Mouse (Mus musculus): ENCODE measurements around the gene Tmem189. TPM values are rescaled to one million over a fixed set of nuclear protein-coding genes. Genes with fewer than 3 reads are reported as not detected.

Tmem189 gene
- total and polyA plus RNA-seq, 2 experiments: 4.8 to 19.6 TPM

- Histone ChIP-seq H3K4me3 (ENCODE audit: insufficient read depth, low read depth, low read length) (no peak overlapping the region), H3K27ac (replicated peaks; ENCODE audit: insufficient read depth, low read depth, low read length) (no peak overlapping the region), H3K27me3 (ENCODE audit: control insufficient read depth, insufficient read depth, low read length) (no peaks in the 10 kb centered on the region), H3K9ac (ENCODE audit: low read depth, low read length) (no peak overlapping the region), H3K79me2 (ENCODE audit: control insufficient read depth, insufficient read depth, low read length) (no peaks in the 10 kb centered on the region), H3K36me3 (ENCODE audit: control insufficient read depth, insufficient read depth, low read length) (peaks cover 3% of the 10 kb centered on the region), H3K4me1 (ENCODE audit: control insufficient read depth, insufficient read depth, low read length) (no peaks in the 10 kb centered on the region)
- WGBS: 63% methylated on average over 4 of the region's 4 CpGs
- no peak for TF ChIP-seq POLR2A (IDR thresholded peaks at IDR 0.05; ENCODE audit: extremely low read depth, insufficient read depth, low read length)
- no peak for TF ChIP-seq CTCF (IDR thresholded peaks at IDR 0.05; ENCODE audit: low read depth, low read length)
- no peak for DNase-seq (ENCODE audit: extremely low read depth, low read depth, low spot score)
Measured at GRCm38 (mm10) chr2:167606745-167607123, 82.9 kb downstream of the Tmem189 start.

GRCm38 (mm10) chr2:167605817-167606744 is 83.5 kb downstream of the Tmem189 start:
- TF ChIP-seq CTCF (IDR thresholded peaks at IDR 0.05; ENCODE audit: low read depth, low read length) (no peak), POLR2A (IDR thresholded peaks at IDR 0.05; ENCODE audit: extremely low read depth, insufficient read depth, low read length) (no peak)
- Histone ChIP-seq H3K36me3 (ENCODE audit: control insufficient read depth, insufficient read depth, low read length) (peaks cover 3% of the 10 kb centered on the region), H3K4me1 (ENCODE audit: control insufficient read depth, insufficient read depth, low read length) (no peaks in the 10 kb centered on the region), H3K79me2 (ENCODE audit: control insufficient read depth, insufficient read depth, low read length) (no peaks in the 10 kb centered on the region), H3K27ac (replicated peaks; ENCODE audit: insufficient read depth, low read depth, low read length) (no peak overlapping the region), H3K4me3 (ENCODE audit: insufficient read depth, low read depth, low read length) (no peak overlapping the region), H3K9ac (ENCODE audit: low read depth, low read length) (no peak overlapping the region), H3K27me3 (ENCODE audit: control insufficient read depth, insufficient read depth, low read length) (no peaks in the 10 kb centered on the region)
- no peak for DNase-seq (ENCODE audit: extremely low read depth, low read depth, low spot score)
- 82% methylated on average over 17 of the region's 17 CpGs for WGBS

GRCm38 (mm10) chr2:167605178-167605794 is 84.3 kb downstream of the Tmem189 start:
- Histone ChIP-seq H3K27ac (replicated peaks; ENCODE audit: insufficient read depth, low read depth, low read length) (no peak overlapping the region), H3K4me3 (ENCODE audit: insufficient read depth, low read depth, low read length) (no peak overlapping the region), H3K79me2 (ENCODE audit: control insufficient read depth, insufficient read depth, low read length) (no peaks in the 10 kb centered on the region), H3K27me3 (ENCODE audit: control insufficient read depth, insufficient read depth, low read length) (no peaks in the 10 kb centered on the region), H3K9ac (ENCODE audit: low read depth, low read length) (no peak overlapping the region), H3K36me3 (ENCODE audit: control insufficient read depth, insufficient read depth, low read length) (peaks cover 1% of the 10 kb centered on the region; the same call in 1 of the 2 replicates), H3K4me1 (ENCODE audit: control insufficient read depth, insufficient read depth, low read length) (no peaks in the 10 kb centered on the region)
- TF ChIP-seq CTCF (IDR thresholded peaks at IDR 0.05; ENCODE audit: low read depth, low read length) (peak; percentile 99), POLR2A (IDR thresholded peaks at IDR 0.05; ENCODE audit: extremely low read depth, insufficient read depth, low read length) (no peak)
- WGBS: 32% methylated on average over 11 of the region's 11 CpGs
- peak; percentile 74 for DNase-seq (ENCODE audit: extremely low read depth, low read depth, low spot score)

GRCm38 (mm10) chr2:167602978-167603377 is 86.6 kb downstream of the Tmem189 start:
- 72% methylated on average over 5 of the region's 5 CpGs for WGBS
- H3K4me3 ChIP-seq (ENCODE audit: insufficient read depth, low read depth, low read length): no peak overlapping the region
- H3K36me3 ChIP-seq (ENCODE audit: control insufficient read depth, insufficient read depth, low read length): no peaks in the 10 kb centered on the region
- no peaks in the 10 kb centered on the region for H3K4me1 ChIP-seq (ENCODE audit: control insufficient read depth, insufficient read depth, low read length)
- TF ChIP-seq POLR2A (IDR thresholded peaks at IDR 0.05; ENCODE audit: extremely low read depth, insufficient read depth, low read length): no peak
- peak; percentile 66 for TF ChIP-seq CTCF (IDR thresholded peaks at IDR 0.05; ENCODE audit: low read depth, low read length)
- no peak overlapping the region for H3K27ac ChIP-seq (replicated peaks; ENCODE audit: insufficient read depth, low read depth, low read length)
- no peak overlapping the region for H3K9ac ChIP-seq (ENCODE audit: low read depth, low read length)
- H3K79me2 ChIP-seq (ENCODE audit: control insufficient read depth, insufficient read depth, low read length): no peaks in the 10 kb centered on the region
- no peak for DNase-seq (ENCODE audit: extremely low read depth, low read depth, low spot score)
- H3K27me3 ChIP-seq (ENCODE audit: control insufficient read depth, insufficient read depth, low read length): no peaks in the 10 kb centered on the region

- no peaks in the 10 kb centered on the region for H3K4me1 ChIP-seq (ENCODE audit: control insufficient read depth, insufficient read depth, low read length)
- no peak for TF ChIP-seq POLR2A (IDR thresholded peaks at IDR 0.05; ENCODE audit: extremely low read depth, insufficient read depth, low read length)
- TF ChIP-seq CTCF (IDR thresholded peaks at IDR 0.05; ENCODE audit: low read depth, low read length): no peak
- no peak overlapping the region for H3K9ac ChIP-seq (ENCODE audit: low read depth, low read length)
- no peaks in the 10 kb centered on the region for H3K27me3 ChIP-seq (ENCODE audit: control insufficient read depth, insufficient read depth, low read length)
- no peaks in the 10 kb centered on the region for H3K79me2 ChIP-seq (ENCODE audit: control insufficient read depth, insufficient read depth, low read length)
- 90% methylated on average over 2 of the region's 2 CpGs for WGBS
- no peak overlapping the region for H3K27ac ChIP-seq (replicated peaks; ENCODE audit: insufficient read depth, low read depth, low read length)
- DNase-seq (ENCODE audit: extremely low read depth, low read depth, low spot score): no peak
- no peaks in the 10 kb centered on the region for H3K36me3 ChIP-seq (ENCODE audit: control insufficient read depth, insufficient read depth, low read length)
- no peak overlapping the region for H3K4me3 ChIP-seq (ENCODE audit: insufficient read depth, low read depth, low read length)
Measured at GRCm38 (mm10) chr2:167602364-167602763, 87.3 kb downstream of the Tmem189 start.

Data from liver, adult 2 months (tissue).